Mouse (Mus musculus): Measurements from ENCODE around the gene Zfp574. TPM values are rescaled to one million over a fixed set of nuclear protein-coding genes. Genes with fewer than 3 reads are reported as not detected.
A peak's percentile ranks its signal among the peaks of the same experiment; 100 is the strongest.

Zfp574 gene
- total RNA-seq, 2 experiments from 2014 or later = 6.9 to 18.6 TPM

DNA sequence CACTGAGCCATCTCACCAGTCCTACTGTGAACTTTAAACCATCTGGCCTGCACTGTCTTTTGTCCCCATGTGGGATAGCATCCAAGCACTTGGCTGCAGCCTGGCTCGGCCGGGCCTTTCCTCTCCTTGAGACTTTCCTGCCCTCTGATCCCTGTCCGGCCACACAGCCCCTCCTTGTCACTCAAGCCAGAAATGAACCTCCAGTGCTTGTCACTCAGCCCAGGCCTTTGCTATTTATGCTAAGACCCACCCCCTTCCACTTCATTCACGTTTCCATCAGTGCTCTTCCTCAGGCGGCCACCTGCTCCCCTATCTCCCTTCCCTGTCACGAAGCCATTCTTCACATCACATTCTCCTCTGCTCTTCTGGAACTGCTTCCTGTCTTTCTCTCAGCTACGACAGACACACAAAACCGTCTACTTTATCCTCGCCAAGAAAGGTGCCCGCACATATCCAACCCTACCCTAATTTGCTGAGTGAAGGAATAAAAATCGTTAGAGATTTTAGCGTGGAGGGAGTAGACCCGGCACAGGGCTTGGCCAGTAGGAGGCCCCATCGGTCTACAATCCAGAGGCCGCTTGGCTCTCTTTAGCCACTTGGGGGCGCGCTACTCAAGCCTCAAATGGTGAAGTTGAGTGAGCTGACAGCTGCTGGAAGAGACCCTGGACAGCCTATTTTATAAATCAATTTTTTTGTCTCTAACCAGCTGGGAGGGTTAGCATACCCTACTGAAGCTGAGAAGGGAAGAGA is 33.2 kb downstream of the Zfp574 start:
- peak; percentile 91 for ATAC-seq (replicated peaks; ENCODE audit: low FRiP score, low TSS enrichment, poor library complexity, severe bottlenecking)

DNA sequence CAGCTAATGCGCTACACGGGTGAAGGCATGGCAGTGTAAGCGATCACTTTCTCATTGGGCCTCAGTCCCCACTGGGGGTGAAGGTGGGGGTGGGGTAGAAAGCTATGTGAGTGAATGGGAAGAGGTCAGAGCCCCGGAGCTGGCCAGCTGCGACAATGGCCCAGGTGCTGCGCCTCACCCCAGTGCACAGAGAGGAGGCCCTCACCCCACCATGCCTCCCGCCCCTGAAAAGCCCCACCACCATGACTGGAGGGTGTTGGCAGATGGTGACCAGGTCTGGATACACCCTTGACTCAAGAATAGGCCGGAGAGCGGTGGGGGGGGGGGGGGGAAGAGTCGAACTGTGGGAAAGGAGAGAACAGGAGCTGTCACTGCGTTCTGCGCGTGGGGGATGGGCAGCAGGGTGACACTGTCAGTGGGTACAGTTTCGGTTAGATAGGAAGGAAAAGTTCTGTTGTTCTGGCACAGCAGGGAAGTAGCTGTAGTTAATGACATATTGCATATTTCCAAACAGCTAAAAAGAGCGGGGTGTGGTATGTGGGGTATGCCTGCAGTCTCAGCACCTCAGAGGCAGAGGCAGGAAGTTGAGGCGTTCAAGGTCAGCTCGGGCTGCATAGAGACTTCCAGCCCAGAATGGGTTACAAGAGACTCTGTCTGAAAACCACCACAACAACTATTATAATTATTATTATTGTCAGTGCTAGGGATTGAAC is 34.6 kb downstream of the Zfp574 start:
- ATAC-seq (replicated peaks; ENCODE audit: low FRiP score, low TSS enrichment, poor library complexity, severe bottlenecking) = no peak

DNA sequence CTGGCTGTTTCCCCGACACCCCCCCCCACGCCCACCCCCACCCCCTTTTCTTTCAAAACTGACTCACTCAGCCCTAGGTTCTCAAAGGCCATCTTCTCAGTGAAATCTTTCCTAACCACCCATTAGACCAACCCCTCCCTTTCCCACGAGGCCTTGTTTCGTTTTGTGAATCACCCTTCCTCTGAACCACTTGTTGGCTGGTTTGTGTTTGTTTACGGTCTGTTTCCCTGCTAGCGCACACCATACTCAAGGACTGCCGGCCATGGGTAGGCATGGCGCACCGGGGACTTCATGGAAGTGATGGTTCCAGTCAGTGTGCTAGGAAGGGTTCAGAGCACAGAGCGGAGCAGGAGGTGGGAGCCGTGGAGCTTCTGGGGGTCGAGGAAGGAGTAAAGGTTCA is 37.0 kb downstream of the Zfp574 start:
- no peak for ATAC-seq (replicated peaks; ENCODE audit: low FRiP score, low TSS enrichment, poor library complexity, severe bottlenecking)

DNA sequence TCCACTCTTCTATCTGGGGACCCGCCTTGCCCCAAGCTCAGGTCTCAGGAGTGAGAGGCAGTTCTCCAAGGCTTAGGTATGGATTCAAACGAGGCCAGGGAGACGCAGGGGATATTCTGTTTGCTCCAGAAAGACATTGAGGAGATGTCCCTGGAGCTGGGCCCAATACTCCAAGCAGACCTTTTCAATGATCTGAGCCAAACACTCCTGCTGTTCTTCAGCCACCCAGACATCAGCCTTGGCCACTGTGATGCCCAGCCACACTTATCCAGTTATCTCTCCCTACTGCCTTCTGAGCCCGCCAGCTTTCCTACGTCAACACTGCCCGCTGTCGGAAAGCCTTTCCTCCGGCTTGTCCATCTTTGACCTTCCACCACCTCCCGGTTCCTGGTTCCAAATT is 38.0 kb downstream of the Zfp574 start:
- ATAC-seq (replicated peaks; ENCODE audit: low FRiP score, low TSS enrichment, poor library complexity, severe bottlenecking) = no peak

DNA sequence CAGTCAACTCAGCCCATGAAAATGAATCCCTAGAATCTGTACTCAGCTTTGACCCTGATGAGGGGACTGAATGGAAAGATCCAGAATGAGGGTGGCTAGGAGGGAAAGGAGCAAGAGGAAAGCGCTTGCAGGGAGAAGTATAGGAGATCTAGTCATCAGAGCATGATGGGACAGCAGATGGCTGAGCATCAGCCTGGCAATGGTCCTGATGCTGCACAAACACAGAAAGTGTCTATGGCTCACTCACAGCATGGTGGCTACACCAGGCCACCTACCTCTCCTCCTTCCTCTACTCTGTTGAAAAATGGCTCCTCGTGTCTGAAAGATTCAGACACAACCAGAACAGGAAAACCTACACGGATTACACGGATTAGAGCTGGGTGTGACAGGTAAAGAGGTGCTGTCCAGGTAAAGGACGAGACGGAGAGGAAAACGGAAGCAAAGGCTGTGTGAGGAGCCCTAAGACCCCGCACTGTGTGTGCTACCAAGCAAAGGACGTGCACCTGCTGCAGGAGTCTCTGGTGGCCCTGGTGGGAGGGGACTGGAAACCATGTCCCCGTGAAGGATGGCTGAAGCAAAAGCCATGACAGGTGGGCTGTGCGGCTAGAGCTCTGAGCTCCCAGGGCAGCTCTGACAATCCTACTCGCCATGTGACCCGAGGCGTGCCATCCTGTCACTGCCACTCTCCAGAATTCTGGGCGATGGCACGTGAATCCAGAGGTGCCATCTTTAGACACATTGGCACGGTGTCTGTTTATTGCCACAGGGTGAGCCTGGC is 40.0 kb downstream of the Zfp574 start:
- no peak for ATAC-seq (replicated peaks; ENCODE audit: low FRiP score, low TSS enrichment, poor library complexity, severe bottlenecking)

DNA sequence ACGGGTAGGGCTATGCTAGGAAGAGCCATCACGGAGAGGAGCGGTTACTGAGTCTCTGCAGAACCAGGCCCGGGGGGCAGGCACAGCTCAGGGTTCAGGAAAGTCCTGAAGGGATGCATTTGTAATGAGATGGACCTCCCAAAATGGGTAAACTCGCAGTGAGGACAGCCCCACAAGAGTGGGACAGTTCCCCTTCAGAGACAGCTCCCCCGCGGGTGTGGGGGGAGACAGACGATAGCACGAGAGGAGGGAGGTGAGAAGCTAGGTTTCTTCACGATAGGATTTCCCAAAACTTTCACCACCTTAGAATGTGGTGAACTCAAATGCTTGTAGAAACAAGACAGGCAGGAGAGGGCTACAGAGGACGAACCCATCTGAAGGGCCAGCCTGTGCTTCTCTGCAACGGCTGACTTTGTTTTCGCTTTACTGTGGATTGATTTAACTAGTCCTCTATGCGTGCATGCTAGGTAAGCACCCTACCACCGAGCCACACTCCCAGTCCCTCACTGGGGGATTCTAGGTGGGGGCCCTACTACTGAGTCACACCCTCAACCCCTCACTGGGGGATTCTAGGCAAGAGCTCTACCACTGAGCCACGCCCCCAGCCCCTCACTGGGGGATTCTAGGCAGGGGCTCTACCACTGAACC is 40.7 kb downstream of the Zfp574 start:
- no peak for ATAC-seq (replicated peaks; ENCODE audit: low FRiP score, low TSS enrichment, poor library complexity, severe bottlenecking)

DNA sequence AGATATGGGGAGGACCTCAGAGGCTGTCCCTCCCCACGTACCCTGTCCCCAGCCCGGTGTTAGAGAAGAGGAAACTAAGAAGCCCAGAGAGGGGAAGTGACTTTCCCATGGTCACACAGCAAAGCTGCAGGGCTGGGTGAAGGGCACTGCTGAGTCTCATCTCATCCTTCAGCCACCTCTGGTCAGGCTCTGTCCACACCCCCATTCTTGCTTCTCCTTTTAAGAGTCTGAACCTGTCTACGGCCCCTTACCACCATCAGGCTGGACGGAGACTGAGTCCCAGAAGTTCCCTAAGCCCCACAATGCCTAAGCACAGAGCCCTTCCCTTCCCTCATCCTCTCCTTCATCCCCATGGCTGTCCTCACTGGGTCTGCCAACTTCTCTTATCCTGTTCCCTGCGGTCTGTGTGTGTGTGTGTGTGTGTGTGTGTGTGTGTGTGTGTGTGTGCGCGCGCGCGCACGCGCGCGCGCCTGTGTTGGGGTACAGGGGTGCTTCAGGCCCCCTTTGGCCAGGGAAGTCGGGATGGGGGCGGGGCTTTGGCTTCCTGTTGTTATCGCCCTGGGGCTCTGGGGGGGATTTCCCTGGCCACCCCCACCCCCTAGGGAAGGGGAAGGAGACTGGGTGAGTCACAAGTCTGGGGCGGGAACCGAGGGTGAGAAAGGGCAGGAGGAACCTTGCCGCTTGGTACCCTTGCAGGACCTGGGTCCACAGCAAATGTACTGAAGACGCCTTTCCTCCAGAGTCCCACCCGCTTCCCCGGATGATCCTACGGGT is 47.9 kb downstream of the Zfp574 start:
- 0 out of 2 replicates have a peak, but pooled peaks have one; percentile 28 for ATAC-seq (replicated peaks; ENCODE audit: low FRiP score, low TSS enrichment, poor library complexity, severe bottlenecking)

DNA sequence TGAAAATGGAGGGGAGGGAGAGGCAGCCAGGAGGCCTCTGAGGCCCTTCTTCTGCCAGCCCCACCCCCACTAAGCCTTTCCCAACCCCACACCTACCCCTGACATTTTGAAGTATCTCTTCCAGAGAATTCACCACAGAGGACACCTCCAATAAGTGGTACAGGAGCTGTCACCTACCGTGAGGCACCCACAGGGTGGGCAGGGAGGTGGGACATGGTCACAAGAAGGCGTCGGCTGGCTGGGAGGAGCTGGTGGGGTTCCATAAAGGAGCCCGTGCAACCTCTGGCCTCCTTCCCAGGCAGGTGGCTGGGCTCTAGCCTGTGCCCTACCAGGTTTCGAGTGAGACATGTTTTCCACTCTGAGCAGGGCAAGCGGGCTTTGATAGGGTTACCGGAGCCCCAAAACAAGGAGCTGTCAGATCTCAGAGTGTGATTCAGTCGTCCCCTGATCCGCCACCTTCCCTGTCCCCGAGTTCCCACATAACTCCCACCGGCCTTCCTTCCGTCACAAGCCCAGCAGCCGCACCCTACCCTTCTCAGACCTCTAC is 48.9 kb downstream of the Zfp574 start:
- no peak for ATAC-seq (replicated peaks; ENCODE audit: low FRiP score, low TSS enrichment, poor library complexity, severe bottlenecking)

DNA sequence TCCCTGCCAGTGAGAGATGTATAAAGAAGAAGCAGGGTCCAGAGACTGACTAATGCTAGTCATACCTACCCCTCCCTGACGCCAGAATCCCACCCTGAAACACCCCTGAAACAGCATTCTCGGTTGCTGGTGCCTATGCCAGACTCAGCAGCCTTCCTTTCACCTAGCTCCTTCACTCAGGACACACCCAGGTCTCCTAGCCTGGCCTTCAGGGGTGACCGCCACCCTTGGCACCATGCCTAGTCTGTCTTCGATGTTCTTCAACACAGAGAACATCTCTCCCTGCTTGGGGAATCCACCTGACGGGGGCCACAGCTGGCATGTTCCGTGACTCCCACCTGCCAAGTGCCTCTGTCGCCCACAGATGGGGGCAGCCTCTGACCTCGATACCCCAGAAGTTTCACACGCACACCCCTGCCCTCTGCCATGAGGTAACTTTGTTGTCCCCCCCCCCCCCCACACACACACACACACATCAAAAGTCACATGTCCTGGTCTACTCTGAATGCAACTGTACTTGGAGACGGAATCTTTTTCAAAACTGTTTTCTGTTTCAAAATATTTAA is 53.4 kb downstream of the Zfp574 start:
- ATAC-seq (replicated peaks; ENCODE audit: low FRiP score, low TSS enrichment, poor library complexity, severe bottlenecking) = no peak

DNA sequence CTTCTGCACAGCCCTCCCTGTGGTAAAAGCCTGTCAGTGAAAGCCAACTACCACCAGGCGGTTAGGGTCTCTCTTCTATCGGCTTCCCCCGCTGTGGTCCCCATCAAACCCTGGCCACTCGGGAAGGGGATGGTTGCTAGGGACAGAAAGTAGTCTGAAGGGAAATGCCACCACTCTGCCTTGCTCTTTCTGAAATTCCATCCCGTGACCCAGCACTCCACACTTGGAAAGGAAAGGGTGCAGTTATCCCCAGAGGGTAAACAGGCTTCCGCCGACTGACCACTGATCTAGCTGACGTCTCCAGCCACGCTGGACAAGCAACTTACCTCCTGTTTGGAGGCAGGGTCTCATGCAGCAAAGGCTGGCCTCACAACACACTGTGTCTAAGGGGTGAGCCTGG is 55.6 kb downstream of the Zfp574 start:
- ATAC-seq (replicated peaks; ENCODE audit: low FRiP score, low TSS enrichment, poor library complexity, severe bottlenecking) = no peak

DNA sequence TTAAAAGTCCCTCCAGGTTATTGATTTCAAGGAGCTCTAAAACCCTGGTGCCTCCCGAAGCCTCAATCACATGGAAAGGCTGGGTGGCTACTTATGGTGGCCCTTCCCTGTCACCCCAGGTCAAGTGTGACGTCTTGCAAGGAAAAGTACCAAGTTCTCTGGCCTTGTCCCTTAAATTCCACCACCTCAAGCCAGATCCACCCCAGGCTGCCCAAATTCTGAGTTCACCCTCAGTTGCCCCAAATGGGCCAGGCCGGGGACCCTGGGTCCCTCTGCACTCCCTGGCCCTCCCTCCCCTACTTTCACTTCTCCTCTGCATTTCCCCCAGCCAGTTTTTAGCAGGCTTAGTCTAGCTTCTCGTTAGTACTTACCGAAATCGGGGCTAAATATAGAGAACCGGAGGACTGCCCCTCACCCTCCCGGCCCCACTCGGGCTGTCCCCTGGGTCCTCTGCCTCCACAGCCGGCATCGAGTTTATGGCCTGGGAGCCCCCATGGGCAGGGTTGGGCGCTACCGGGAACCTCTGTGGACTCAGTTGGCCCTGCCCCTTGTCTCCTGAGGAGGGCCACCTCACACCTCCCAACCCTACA is 57.1 kb downstream of the Zfp574 start:
- no peak for ATAC-seq (replicated peaks; ENCODE audit: low FRiP score, low TSS enrichment, poor library complexity, severe bottlenecking)

DNA sequence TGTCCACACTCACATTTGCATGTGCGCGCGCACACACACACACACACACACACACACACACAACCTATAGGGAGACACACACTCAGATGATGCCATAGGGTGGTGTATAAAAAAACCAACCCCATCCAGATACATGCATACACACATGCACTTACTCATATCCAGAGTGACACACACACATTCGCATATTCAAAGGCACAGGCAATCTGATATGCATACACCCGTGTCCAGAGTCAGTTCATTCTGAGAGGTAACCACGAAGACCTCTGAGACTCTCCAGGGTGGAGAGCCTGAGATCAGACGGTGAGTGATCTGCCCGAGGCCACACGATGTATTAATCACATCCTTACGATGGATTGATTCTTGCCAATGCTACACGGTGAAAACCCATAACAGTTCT is 58.2 kb downstream of the Zfp574 start:
- ATAC-seq (replicated peaks; ENCODE audit: low FRiP score, low TSS enrichment, poor library complexity, severe bottlenecking) = no peak

DNA sequence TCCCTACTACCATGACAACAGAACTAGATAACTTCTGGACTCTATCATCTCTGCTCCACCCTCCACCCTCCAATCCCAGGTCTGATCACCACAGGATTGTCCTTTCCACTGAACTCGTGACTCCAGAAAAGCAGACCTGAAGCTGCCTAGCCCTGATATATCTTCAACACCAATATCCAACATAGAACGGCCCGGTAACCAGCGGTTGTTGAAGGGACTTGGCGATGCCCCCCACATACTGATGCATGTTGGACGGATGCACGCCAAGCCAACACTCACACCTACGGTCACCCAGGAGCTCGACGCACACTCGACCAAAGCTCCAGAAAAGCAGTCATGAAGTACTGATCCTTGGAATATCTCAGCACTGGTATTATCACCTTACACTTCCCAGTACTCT is 58.9 kb downstream of the Zfp574 start:
- ATAC-seq (replicated peaks; ENCODE audit: low FRiP score, low TSS enrichment, poor library complexity, severe bottlenecking) = no peak

DNA sequence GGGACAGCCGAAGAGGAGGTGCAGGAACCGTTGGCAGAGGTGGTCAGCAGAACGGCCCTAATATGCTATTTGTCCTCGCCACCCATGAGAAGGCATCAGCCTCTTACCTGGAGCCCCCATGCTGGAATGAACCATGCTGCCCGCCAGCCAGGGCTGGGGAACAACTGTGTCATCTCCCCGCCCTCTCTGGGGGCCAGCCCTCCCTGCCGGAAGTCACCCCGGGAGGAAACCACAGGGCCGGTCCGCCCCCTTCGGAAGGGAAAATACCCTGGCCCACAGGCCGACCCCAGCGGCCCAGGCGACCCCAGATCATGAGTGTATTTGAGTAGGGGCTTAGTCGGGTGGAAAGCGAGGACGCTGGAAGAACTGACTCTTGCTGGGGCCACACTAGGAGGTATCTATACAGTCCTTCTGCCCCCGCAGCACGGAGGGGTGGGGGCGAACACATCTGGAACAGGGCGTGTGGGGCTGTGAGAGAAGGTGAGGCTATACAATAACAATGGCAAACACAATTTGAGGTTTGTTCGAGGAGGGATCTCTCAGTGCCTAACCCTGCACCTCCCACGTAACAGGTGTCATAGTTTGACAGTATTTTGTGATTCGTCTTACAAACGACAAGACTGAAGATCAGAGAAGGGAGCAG is 60.1 kb downstream of the Zfp574 start:
- 0 out of 2 replicates have a peak, but pooled peaks have one; percentile 35 for ATAC-seq (replicated peaks; ENCODE audit: low FRiP score, low TSS enrichment, poor library complexity, severe bottlenecking)
